Mouse (Mus musculus): ENCODE measurements at regions not wholly inside any gene's neighbourhood (a gene's known extent, or its start where the extent isn't known, plus 50 kb on each side); places are given as distances from the start of the nearest gene placed in this dataset.

- intact Hi-C loops (cut with DNase I): no loop called here
- no peak for DNase-seq (ENCODE audit: low spot score in 2 of 2)
Measured at GRCm38 (mm10) chr16:93109683-93110407, 283.9 kb upstream of the Runx1 start.

GRCm38 (mm10) chr16:93107524-93107845 lies 281.5 kb upstream of the Runx1 start:
- intact Hi-C loops (cut with DNase I): no loop called here
- no peak for DNase-seq (ENCODE audit: low spot score in 2 of 2)

GRCm38 (mm10) chr16:93106811-93107523 lies 281.0 kb upstream of the Runx1 start:
- intact Hi-C loops (cut with DNase I): no loop called here
- DNase-seq (ENCODE audit: low spot score in 2 of 2): no peak

DNA sequence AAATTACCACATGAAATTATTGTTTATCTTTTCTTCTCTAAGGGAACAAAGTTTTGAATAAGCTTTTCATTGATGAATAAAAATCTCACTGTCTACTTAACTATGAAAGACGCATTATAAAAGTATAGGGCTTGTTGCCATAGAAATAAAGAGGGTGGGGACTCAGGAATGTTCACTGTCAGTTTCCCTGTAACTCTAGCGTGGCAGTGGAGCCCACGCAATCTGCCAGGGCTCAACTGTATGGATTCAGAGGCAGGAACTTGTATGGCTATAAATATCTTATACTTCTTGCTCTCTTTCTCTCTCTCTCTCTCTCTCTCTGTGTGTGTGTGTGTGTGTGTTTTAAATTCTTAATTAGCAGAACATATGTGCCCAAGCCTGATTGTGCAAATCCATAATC lies 276.2 kb upstream of the Runx1 start:
- DNase-seq (ENCODE audit: low spot score in 2 of 2): no peak
- intact Hi-C loops (cut with DNase I): no loop called here

DNA sequence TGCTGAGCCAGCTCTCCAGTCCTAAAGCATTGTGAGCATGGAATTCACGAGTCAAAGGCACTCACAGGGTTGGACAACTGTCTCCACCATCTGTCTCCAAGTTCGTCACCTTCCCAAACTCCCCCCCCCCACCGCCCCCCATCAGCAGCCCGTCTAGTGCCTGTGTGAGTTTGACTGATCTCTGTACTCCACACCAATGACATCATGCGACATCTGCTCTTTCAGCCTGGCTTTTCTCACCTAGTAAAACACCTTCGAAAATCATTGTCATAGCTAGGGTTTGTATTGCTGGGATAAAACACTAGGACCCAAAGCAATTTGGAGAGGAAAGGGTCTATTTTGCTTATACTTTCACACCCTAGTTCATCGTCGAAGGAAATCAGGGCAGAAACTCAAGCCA lies 272.1 kb upstream of the Runx1 start:
- DNase-seq (ENCODE audit: low spot score in 2 of 2): no peak
- intact Hi-C loops (cut with DNase I): no loop called here

DNA sequence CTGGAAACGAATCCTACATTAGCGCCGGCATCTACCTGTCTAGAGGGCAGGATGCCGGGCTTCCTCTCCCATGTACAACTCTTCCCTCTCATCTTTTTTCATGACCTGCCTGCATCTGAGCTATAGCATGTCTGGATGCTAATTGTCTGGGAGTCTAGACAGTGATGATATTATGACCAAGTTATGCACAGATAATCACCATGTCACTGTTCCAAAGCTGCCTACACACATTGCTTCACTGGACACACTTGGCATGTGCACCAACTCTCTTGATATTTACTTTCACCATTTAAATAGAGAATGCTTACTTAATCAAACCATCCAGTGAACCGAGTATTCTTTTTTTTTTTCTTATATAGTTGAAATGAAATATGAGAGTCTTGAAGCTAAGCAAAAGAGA lies 270.2 kb upstream of the Runx1 start:
- intact Hi-C loops (cut with DNase I): no loop called here
- no peak for DNase-seq (ENCODE audit: low spot score in 2 of 2)

- intact Hi-C loops (cut with DNase I): no loop called here
- no peak for DNase-seq (ENCODE audit: low spot score in 2 of 2)
Measured at GRCm38 (mm10) chr16:93092796-93093195, 266.8 kb upstream of the Runx1 start.

DNA sequence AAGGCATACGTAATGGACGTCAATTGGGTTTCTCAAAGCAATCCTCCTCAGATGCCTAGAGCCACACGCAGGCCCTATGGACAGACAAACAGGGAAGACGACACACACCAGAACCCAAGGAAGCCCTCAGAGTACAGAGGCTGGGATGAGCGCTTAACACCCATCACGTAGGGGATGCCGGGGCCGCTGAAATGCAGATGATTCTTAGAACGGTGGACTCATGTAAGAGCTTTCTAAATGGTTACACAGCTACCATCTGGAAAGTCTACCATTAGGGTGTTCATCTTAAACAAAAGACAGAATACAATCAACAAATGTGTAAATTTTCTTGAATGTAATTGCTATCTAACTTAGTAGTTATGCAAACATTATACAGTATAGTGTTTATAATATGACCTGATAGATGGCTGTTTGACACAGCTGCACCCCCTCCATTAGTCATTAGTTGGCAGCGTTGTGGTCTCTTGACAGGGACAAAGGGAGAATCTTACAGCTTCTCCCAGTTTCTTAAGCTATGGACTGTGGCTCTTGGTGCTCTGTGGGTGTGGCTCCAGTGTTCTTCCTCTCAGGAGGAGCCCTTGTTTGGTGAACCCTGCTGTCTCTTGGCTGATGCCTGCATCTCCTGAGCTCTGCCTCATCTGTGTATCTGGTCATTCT lies 259.4 kb upstream of the Runx1 start:
- DNase-seq (ENCODE audit: low spot score in 2 of 2): no peak
- intact Hi-C loops (cut with DNase I): no loop called here

GRCm38 (mm10) chr16:93083756-93084155 lies 257.8 kb upstream of the Runx1 start:
- intact Hi-C loops (cut with DNase I): no loop called here
- no peak for DNase-seq (ENCODE audit: low spot score in 2 of 2)

DNA sequence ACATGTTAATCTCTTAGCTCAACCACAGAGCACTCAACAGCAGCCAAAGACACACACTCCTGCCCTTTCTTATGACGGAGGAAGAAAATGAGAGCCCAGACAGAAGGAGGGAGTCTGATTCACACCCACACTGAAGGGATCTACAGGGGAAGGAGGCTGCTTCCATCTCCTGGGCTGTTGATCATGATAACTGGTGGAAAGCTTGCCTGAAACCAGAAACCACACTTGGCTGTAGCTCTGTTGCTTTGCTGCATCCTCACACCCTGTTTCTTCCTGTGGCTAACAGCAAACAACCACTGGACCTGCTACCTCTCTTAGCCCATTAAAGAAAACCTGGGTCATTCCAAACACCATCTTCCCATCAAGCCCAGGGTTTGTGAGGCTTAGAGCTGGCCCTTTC lies 257.2 kb upstream of the Runx1 start:
- no peak for DNase-seq (ENCODE audit: low spot score in 2 of 2)
- intact Hi-C loops (cut with DNase I): no loop called here

DNA sequence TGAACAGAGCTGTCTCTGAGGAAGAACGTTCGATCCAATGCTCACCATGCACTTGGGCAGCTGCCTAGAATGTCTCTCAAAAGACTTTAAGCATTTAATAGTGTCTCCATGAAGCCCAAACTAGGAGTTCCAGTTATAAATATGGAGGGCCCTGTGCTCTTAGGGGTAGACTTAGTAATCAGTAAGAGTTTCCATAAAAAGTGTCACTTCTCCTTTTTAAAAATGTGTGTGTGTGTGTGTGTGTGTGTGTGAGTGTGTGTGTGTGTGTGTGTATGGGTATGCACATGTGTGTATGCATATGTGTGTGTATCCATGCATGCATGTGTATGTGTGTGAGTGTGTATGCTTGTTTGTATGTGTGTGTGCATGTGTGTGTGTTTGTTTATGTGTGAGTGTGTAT lies 255.6 kb upstream of the Runx1 start:
- no peak for DNase-seq (ENCODE audit: low spot score in 2 of 2)
- intact Hi-C loops (cut with DNase I): no loop called here

DNA sequence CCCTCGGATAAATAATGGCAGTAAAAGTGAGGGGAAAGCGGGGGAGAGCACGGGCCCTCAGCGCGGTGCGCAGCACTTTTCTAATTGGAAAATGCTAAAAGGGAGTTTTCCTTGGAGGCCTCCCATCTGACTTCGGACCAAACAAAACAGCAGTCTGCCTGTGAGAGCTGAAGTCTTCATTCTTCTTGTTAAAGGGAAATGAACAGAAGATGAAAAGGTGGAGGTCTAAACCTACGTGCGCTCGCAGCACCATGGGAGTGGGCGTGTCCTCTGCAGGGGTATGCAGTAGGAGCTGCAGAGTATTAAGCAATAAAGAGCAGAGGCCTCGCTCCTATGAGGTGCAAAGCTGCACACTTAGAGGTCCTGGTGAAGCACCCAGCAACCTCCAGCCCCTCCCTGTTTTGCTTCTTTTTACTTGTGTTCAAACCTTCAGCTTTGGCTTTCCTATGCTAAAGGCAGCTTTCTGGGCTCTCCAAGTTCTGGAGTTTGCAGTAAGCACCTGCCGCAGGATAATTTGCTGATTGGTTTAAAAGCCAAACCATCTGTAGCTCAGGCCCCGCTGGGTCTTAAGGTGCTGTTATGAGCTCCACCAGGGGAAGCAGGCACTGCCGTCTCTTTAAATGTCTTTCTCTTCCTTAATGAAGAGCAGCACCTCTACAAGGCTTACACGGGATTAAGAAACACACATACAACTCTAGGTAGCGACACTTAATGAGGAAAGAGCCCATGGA lies 253.9 kb upstream of the Runx1 start:
- peak in 1 of 2 experiments; percentile 12 for DNase-seq (ENCODE audit: low spot score in 2 of 2)
- intact Hi-C loops (cut with DNase I): no loop called here

DNA sequence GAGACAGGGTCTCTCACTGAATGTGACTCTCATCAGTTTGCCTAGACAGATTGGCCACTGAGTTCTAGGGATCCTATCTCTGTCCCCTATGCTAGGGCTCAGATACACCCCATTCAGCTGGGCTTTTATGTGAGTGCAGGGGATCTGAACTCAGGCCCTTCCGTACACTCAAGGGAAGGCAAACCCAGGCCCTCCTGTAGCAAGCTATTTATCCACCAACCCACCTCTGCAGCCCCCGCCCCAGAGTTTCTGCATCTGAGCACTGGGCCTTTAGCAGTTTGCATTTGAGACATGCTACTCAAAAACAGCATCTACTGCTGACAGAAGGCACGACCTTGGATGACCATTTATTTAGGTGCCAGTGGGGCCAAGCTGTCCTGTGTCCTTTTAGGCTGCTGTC lies 253.0 kb upstream of the Runx1 start:
- DNase-seq (ENCODE audit: low spot score in 2 of 2): no peak
- intact Hi-C loops (cut with DNase I): no loop called here

GRCm38 (mm10) chr16:93075488-93075887 lies 249.5 kb upstream of the Runx1 start:
- DNase-seq (ENCODE audit: low spot score in 2 of 2): no peak
- intact Hi-C loops (cut with DNase I): no loop called here

DNA sequence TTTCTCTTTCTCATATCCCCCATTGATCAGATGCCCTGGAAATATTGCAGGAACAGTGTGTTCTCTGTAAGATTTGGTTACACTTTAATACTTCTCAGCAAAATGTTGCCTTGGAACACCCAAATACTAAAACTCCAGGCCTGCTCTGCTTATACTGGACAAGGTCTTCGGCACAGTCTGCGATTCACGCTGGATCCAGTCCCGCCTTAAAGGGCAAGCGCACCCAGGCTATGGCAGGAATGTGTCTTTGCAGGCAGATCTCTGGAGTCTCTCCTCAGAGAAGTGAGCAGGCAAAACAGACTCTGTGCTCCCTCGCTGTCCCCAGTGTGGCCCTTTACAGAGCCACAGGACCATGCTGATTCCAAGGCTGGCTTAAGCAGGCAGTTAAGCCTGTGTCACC lies 246.2 kb upstream of the Runx1 start:
- DNase-seq (ENCODE audit: low spot score in 2 of 2): no peak
- intact Hi-C loops (cut with DNase I): no loop called here

DNA sequence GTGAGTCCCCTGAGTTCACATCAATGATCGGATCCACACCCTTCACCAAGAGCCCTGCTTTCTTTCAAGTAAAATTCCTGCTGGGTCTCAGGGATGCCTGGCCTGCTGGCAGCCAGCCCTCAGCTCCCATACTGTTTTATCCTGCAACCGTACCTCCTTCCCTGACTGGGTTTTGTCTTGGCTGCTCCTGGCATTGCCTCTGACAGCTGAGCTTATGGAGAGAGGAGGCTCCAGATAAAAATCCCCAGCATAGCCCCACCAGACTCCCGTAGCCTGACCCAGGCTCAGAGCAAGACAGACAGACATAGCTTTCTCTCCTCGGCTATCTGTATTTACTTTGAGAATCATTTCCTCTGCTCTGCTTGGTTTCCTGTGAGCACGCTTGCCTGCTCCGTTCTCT lies 245.8 kb upstream of the Runx1 start:
- DNase-seq (ENCODE audit: low spot score in 2 of 2): no peak
- intact Hi-C loops (cut with DNase I): no loop called here

- intact Hi-C loops (cut with DNase I): no loop called here
- DNase-seq (ENCODE audit: low spot score in 2 of 2): no peak
Measured at GRCm38 (mm10) chr16:93066821-93067220, 240.9 kb upstream of the Runx1 start.

GRCm38 (mm10) chr16:93061475-93062179 lies 235.7 kb upstream of the Runx1 start:
- no peak for DNase-seq (ENCODE audit: low spot score in 2 of 2)
- intact Hi-C loops (cut with DNase I): no loop called here

DNA sequence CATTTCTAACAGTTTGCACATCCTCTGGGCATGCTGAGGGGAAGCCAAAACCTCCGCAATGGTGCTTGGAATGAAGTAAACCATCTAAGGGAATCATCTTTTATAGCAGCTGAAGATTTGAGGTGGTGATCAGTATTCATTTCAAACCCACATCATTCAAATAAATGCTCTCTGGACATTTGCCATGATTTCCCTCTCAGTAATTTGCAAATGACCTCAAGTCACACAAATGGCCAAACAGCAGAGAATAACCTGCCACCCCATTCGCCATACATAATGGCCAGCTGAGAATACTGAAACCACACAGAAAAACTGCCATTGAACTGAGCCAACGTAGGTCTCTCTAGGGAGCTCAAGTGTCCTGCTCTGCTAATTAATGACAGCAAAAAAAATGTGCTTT lies 230.3 kb upstream of the Runx1 start:
- intact Hi-C loops (cut with DNase I): no loop called here

GRCm38 (mm10) chr16:93055545-93055944 lies 229.6 kb upstream of the Runx1 start:
- intact Hi-C loops (cut with DNase I): no loop called here
- no peak for DNase-seq (ENCODE audit: low spot score in 2 of 2)

More for the DNA sequence above, 230.3 kb upstream of the Runx1 start:
- no peak for DNase-seq (ENCODE audit: low spot score in 2 of 2)
